Mouse (Mus musculus) G1E (cell line): ENCODE measurements around the gene Itga9.

Experiments used
- CTCF ChIP-seq: IDR thresholded peaks from 2 replicates; pipeline ENCODE4 v1.5.1; 2012; ENCODE audit warnings: low read depth, low read length, inconsistent platforms, mixed read lengths
- GATA1 ChIP-seq: IDR thresholded peaks from 2 replicates; pipeline ENCODE4 v1.6.1; 2012; ENCODE audit warnings: borderline replicate concordance, low read length, inconsistent platforms, mixed read lengths
- POLR2AphosphoS5 ChIP-seq: IDR thresholded peaks from 2 replicates; pipeline ENCODE4 v1.6.1; 2012; ENCODE audit warnings: low read depth, low read length, inconsistent platforms; ENCODE audit not compliant: insufficient replicate concordance
- TAL1 ChIP-seq: conservative IDR thresholded peaks from 2 replicates; pipeline ENCODE4 v1.6.1; 2012; ENCODE audit warnings: low read depth, low read length, inconsistent platforms, mixed read lengths

DNA sequence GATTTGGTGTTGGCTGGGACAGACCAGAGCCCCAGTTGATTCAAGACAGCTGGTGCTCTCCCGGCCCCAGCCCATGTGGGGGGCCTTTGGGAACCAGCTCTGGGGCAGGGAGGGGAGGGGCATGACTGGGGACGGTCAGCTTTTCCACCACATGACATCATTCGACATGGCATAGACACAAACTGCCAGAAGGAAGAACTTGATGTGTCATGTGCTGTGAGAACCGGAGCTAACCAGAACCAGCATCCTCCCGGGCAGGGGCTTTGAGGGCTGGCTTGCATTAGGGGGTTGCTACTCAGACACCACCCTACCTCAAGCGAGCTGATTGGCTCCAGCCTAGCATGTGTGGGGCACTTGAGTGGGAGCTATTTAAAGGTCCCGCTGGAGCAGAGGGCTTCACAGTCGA lies 87.9 kb downstream of the Itga9 start:
- TF ChIP-seq CTCF (no peak), GATA1 (no peak), TAL1 (no peak), POLR2AphosphoS5 (no peak)
